Mouse (Mus musculus) stomach, embryonic 16.5 days (tissue): Measurements from ENCODE around the gene Gm10600. TPM values are rescaled to one million over a fixed set of nuclear protein-coding genes. Genes with fewer than 3 reads are reported as not detected.
"Not testable (repeated sequence)": the region's sequence is repeated elsewhere in the genome, so short reads cannot be mapped to it uniquely, and the experiment has no call there.

Experiments used
- ATAC-seq: fragments of 200-750 bp; cut with Nextera tagmentation; 2 replicates; pipeline ENCODE4 v1.8.0; 2017; ENCODE audit warnings: moderate number of reproducible peaks, moderate TSS enrichment; ENCODE audit not compliant: insufficient read depth, low FRiP score
- H3K27ac ChIP-seq: fragments of 300-500 bp; sonication (generic); 2 replicates; pipeline ENCODE4 v1.5.1; 2014; ENCODE audit warnings: low read length
- H3K27me3 ChIP-seq: fragments of 300-500 bp; sonication (generic); 2 replicates; pipeline ENCODE4 v1.6.1; 2014; ENCODE audit warnings: low read length, control low read depth, mixed read lengths; ENCODE audit not compliant: control insufficient read depth, insufficient read depth
- H3K36me3 ChIP-seq: fragments of 300-500 bp; sonication (generic); 2 replicates; pipeline ENCODE4 v1.6.1; 2014; ENCODE audit warnings: low read length; ENCODE audit not compliant: control insufficient read depth, insufficient read depth
- H3K4me1 ChIP-seq: fragments of 300-500 bp; sonication (generic); 2 replicates; pipeline ENCODE4 v1.6.1; 2014; ENCODE audit warnings: low read length, control low read depth, mixed read lengths; ENCODE audit not compliant: control insufficient read depth, insufficient read depth
- H3K4me2 ChIP-seq: fragments of 300-500 bp; sonication (generic); 2 replicates; pipeline ENCODE4 v1.6.1; 2014; ENCODE audit warnings: low read depth, low read length, mixed read lengths
- H3K4me3 ChIP-seq: fragments of 300-500 bp; sonication (generic); replicated peaks from 2 replicates; pipeline ENCODE4 v1.5.1; 2014; ENCODE audit warnings: mild to moderate bottlenecking, low read length
- H3K9ac ChIP-seq: fragments of 300-500 bp; sonication (generic); 2 replicates; pipeline ENCODE4 v1.6.1; 2014; ENCODE audit warnings: low read length
- H3K9me3 ChIP-seq: fragments of 300-500 bp; sonication (generic); replicated peaks from 2 replicates; pipeline ENCODE4 v1.6.1; 2016; ENCODE audit warnings: low read length, control low read depth; ENCODE audit not compliant: control insufficient read depth
- WGBS: fragments of 180-500 bp; shearing (Covaris S2); extraction: QIAGEN DNeasy Blood & Tissue Kit; methylation state at CpG from one replicate; pipeline ENCODE4 v1.1.7; 2014; 5-methylcytosine and 5-hydroxymethylcytosine counted together
- polyA plus RNA-seq: library from polyadenylated mRNA; unstranded; fragments of >200 nt; fragmentation: Nextera tagmentation; extraction: Ambion mirVana; gene quantifications from 2 replicates; pipeline ENCODE4 v1.2.1, GENCODE M21; 2015

Gm10600 gene
- not detected in 2 replicates for polyA plus RNA-seq

DNA sequence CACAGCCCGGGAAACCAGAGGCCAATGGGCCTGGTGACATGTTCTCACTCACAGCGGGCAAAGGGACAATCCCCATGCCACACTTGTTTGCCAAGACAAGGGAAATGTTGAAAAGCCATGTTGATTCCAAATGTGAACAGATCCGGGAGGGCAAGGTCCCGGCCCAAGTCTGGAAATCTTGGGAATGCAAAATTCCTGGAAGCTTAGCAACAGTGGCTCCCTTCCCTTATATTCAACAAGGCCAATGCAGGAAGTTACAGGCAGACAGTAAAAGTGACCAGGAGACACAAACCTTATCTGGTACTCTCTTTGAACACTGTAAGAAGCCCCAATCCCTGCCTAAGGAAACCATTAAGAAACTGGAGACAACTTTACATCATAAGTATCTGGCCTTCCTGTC is at the start of gene Gm10600:
Gene Gm10600, plus strand, starts transcription at position 301 of the 400 bp plus-strand sequence.
- ATAC-seq, H3K9ac ChIP-seq, H3K4me1 ChIP-seq, H3K27ac ChIP-seq, H3K4me2 ChIP-seq, H3K4me3 ChIP-seq, H3K36me3 ChIP-seq, H3K27me3 ChIP-seq, H3K9me3 ChIP-seq: not testable (repeated sequence)
- WGBS, result no CpG with 5 or more reads among the region's 4 CpGs

- no CpG with 5 or more reads among the region's 5 CpGs for WGBS
- H3K9ac ChIP-seq, H3K4me2 ChIP-seq, H3K4me1 ChIP-seq, H3K27me3 ChIP-seq, H3K36me3 ChIP-seq, H3K4me3 ChIP-seq, H3K27ac ChIP-seq, ATAC-seq, H3K9me3 ChIP-seq: not testable (repeated sequence)
Observed at GRCm38 (mm10) chr4:42255467-42255866, 15.0 kb downstream of the Gm10600 start, which contains the start of gene Ccl21b. Gene Ccl21b (plus strand): TSS chr4:42255767.

Other genes with a start within 250 kb of the Gm10600 start
- gene Gm21093, start 205.9 kb upstream of the Gm10600 start, polyA plus RNA-seq, result not detected in 2 replicates
- gene Gm3893, start 149.4 kb upstream of the Gm10600 start, polyA plus RNA-seq, result not detected in 2 replicates
- 2.4 and 16.3 TPM in 2 replicates for gene Gm13304, start 125.8 kb upstream of the Gm10600 start, polyA plus RNA-seq
- 0.37 TPM in 1 of 2 replicates, not detected in the other for gene Gm13306, start 87.2 kb upstream of the Gm10600 start, polyA plus RNA-seq
- 0.30 TPM in 1 of 2 replicates, not detected in the other for gene Gm13305, start 72.0 kb upstream of the Gm10600 start, polyA plus RNA-seq
- gene Ccl21b, start 15.1 kb downstream of the Gm10600 start, polyA plus RNA-seq, result not detected in 2 replicates
- gene Gm21953, start 53.6 kb downstream of the Gm10600 start, polyA plus RNA-seq, result not detected in 2 replicates
- not detected in 2 replicates for gene Fam205a3, start 77.7 kb downstream of the Gm10600 start, polyA plus RNA-seq
- not detected in 2 replicates for gene Gm21586, start 198.7 kb downstream of the Gm10600 start, polyA plus RNA-seq
- gene Gm2163, start 226.1 kb downstream of the Gm10600 start, polyA plus RNA-seq, result 0.06 and 0.10 TPM in 2 replicates